Mouse (Mus musculus): ENCODE results near the gene Tmed9. TPM values are rescaled to one million over a fixed set of nuclear protein-coding genes. Genes with fewer than 3 reads are reported as not detected.
"Not testable (repeated sequence)": the region's sequence is repeated elsewhere in the genome, so short reads cannot be mapped to it uniquely, and the experiment has no call there.

Gene Tmed9
- polyA plus RNA-seq, 1 experiment from 2014 or later, result 98.0 TPM

GRCm38 (mm10) chr13:55622649-55623541 lies 49.4 kb downstream of the Tmed9 start, which contains the start of gene Caml:
Gene Caml (plus strand): TSS chr13:55623005.
- Histone ChIP-seq H3K9ac (peak within 1 kb of the TSS; percentile 91), H3K4me1 (replicated peaks) (peaks cover 40% of the 10 kb centered on the region), H3K4me3 (peak within 1 kb of the TSS; percentile 92), H3K36me3 (peaks cover 12% of the 10 kb centered on the region; the same call in 1 of the 2 replicates), H3K27me3 (no peaks in the 10 kb centered on the region), H3K4me2 (peak within 1 kb of the TSS; percentile 66), H3K27ac (replicated peaks) (peak within 1 kb of the TSS; percentile 93), H3K9me3 (no peaks in the 10 kb centered on the region)
- WGBS, result under 1% methylated on average over 59 of the region's 59 CpGs
- ATAC-seq (ENCODE audit: low FRiP score, low read depth), result peak; percentile 98

- Histone ChIP-seq H3K4me3 (peak within 1 kb of the TSS; percentile 100), H3K27ac (replicated peaks) (peak within 1 kb of the TSS; percentile 83), H3K27me3 (no peaks in the 10 kb centered on the region), H3K9me3 (no peaks in the 10 kb centered on the region), H3K36me3 (peaks cover 49% of the 10 kb centered on the region), H3K4me1 (replicated peaks) (peaks cover 20% of the 10 kb centered on the region), H3K9ac (peak within 1 kb of the TSS; percentile 92), H3K4me2 (peak within 1 kb of the TSS; percentile 88)
- 6% methylated on average over 30 of the region's 30 CpGs for WGBS
- peak; percentile 92 for ATAC-seq (ENCODE audit: low FRiP score, low read depth)
These were observed 61.2 kb downstream of the Tmed9 start, which contains the start of gene Ddx46 for GRCm38 (mm10) chr13:55634639-55635127. Gene Ddx46 (plus strand): TSS chr13:55635027.

- peak; percentile 59 for ATAC-seq (ENCODE audit: low FRiP score, low read depth)
- H3K27ac ChIP-seq (replicated peaks), result peak overlapping the region; percentile 83
- peaks cover 20% of the 10 kb centered on the region for H3K4me1 ChIP-seq (replicated peaks)
- H3K27me3 ChIP-seq, result no peaks in the 10 kb centered on the region
- peak overlapping the region; percentile 92 for H3K9ac ChIP-seq
- no peaks in the 10 kb centered on the region for H3K9me3 ChIP-seq
- H3K4me2 ChIP-seq, result peak overlapping the region; percentile 88
- WGBS, result under 1% methylated on average over 36 of the region's 40 CpGs
- peaks cover 50% of the 10 kb centered on the region for H3K36me3 ChIP-seq
- peak overlapping the region; percentile 100 for H3K4me3 ChIP-seq
These were observed 61.6 kb downstream of the Tmed9 start for GRCm38 (mm10) chr13:55635146-55635571.

GRCm38 (mm10) chr13:55636185-55636983 lies 62.9 kb downstream of the Tmed9 start:
- H3K4me3 ChIP-seq, result peak overlapping the region; percentile 100
- no peaks in the 10 kb centered on the region for H3K27me3 ChIP-seq
- peaks cover 20% of the 10 kb centered on the region for H3K4me1 ChIP-seq (replicated peaks)
- WGBS, result 93% methylated on average over 14 of the region's 14 CpGs
- H3K27ac ChIP-seq (replicated peaks), result no peak overlapping the region
- no peak overlapping the region for H3K9ac ChIP-seq
- peak overlapping the region; percentile 88; the same call in 1 of the 2 replicates for H3K4me2 ChIP-seq
- peaks cover 45% of the 10 kb centered on the region for H3K36me3 ChIP-seq
- no peak for ATAC-seq (ENCODE audit: low FRiP score, low read depth)
- H3K9me3 ChIP-seq, result no peaks in the 10 kb centered on the region

GRCm38 (mm10) chr13:55640480-55640879 lies 66.9 kb downstream of the Tmed9 start:
- not testable (repeated sequence) for H3K9ac ChIP-seq; H3K4me3 ChIP-seq; H3K4me2 ChIP-seq; ATAC-seq (ENCODE audit: low FRiP score, low read depth); H3K27me3 ChIP-seq; H3K9me3 ChIP-seq; H3K27ac ChIP-seq (replicated peaks)
- WGBS, result 44% methylated on average over 8 of the region's 8 CpGs
- Histone ChIP-seq H3K4me1 (replicated peaks) (peaks cover 12% of the 10 kb centered on the region), H3K36me3 (peaks cover 39% of the 10 kb centered on the region)

GRCm38 (mm10) chr13:55644525-55644924 lies 71.0 kb downstream of the Tmed9 start:
- Histone ChIP-seq H3K27ac (replicated peaks) (no peak overlapping the region), H3K9ac (no peak overlapping the region), H3K9me3 (no peaks in the 10 kb centered on the region), H3K4me1 (replicated peaks) (no peaks in the 10 kb centered on the region), H3K27me3 (no peaks in the 10 kb centered on the region), H3K4me2 (no peak overlapping the region), H3K4me3 (no peak overlapping the region), H3K36me3 (peaks cover 65% of the 10 kb centered on the region)
- no peak for ATAC-seq (ENCODE audit: low FRiP score, low read depth)
- 82% methylated on average over 2 of the region's 2 CpGs for WGBS

Other genes with a start within 250 kb of the Tmed9 start
- gene Mxd3, start 243.9 kb upstream of the Tmed9 start, polyA plus RNA-seq (2015; fragmentation: Nextera tagmentation; extraction: Ambion mirVana), result 11.3 and 14.4 TPM in 2 replicates
- gene Lman2, start 210.9 kb upstream of the Tmed9 start, polyA plus RNA-seq (2015; fragmentation: Nextera tagmentation; extraction: Ambion mirVana), result 49.5 and 50.1 TPM in 2 replicates
- 0.29 and 0.41 TPM in 2 replicates for gene Rgs14, start 204.0 kb upstream of the Tmed9 start, polyA plus RNA-seq (2015; fragmentation: Nextera tagmentation; extraction: Ambion mirVana)
- gene Slc34a1, start 175.5 kb upstream of the Tmed9 start, polyA plus RNA-seq (2015; fragmentation: Nextera tagmentation; extraction: Ambion mirVana), result 0.04 and 0.17 TPM in 2 replicates
- gene Pfn3, start 158.5 kb upstream of the Tmed9 start, polyA plus RNA-seq (2015; fragmentation: Nextera tagmentation; extraction: Ambion mirVana), result 0.72 and 1.1 TPM in 2 replicates
- gene F12, start 146.9 kb upstream of the Tmed9 start, polyA plus RNA-seq (2015; fragmentation: Nextera tagmentation; extraction: Ambion mirVana), result 0.17 and 0.66 TPM in 2 replicates
- gene Grk6, start 128.7 kb upstream of the Tmed9 start, polyA plus RNA-seq (2015; fragmentation: Nextera tagmentation; extraction: Ambion mirVana), result 38.2 and 40.7 TPM in 2 replicates
- 4.6 and 5.1 TPM in 2 replicates for gene Prr7, start 109.5 kb upstream of the Tmed9 start, polyA plus RNA-seq (2015; fragmentation: Nextera tagmentation; extraction: Ambion mirVana)
- gene Dbn1, start 85.6 kb upstream of the Tmed9 start, polyA plus RNA-seq (2015; fragmentation: Nextera tagmentation; extraction: Ambion mirVana), result 498 and 572 TPM in 2 replicates
- 158 and 171 TPM in 2 replicates for gene Pdlim7, start 60.1 kb upstream of the Tmed9 start, polyA plus RNA-seq (2015; fragmentation: Nextera tagmentation; extraction: Ambion mirVana)
- 5.2 and 5.3 TPM in 2 replicates for gene Dok3, start 44.4 kb upstream of the Tmed9 start, polyA plus RNA-seq (2015; fragmentation: Nextera tagmentation; extraction: Ambion mirVana)
- 54.5 and 58.8 TPM in 2 replicates for gene Ddx41, start 37.1 kb upstream of the Tmed9 start, polyA plus RNA-seq (2015; fragmentation: Nextera tagmentation; extraction: Ambion mirVana)
- gene Fam193b, start 2.6 kb upstream of the Tmed9 start, polyA plus RNA-seq (2015; fragmentation: Nextera tagmentation; extraction: Ambion mirVana), result 52.9 and 54.8 TPM in 2 replicates
- gene B4galt7, start 26.2 kb downstream of the Tmed9 start, polyA plus RNA-seq (2015; fragmentation: Nextera tagmentation; extraction: Ambion mirVana), result 44.8 and 46.0 TPM in 2 replicates
- gene Caml, start 49.3 kb downstream of the Tmed9 start, polyA plus RNA-seq (2015; fragmentation: Nextera tagmentation; extraction: Ambion mirVana), result 98.6 and 103 TPM in 2 replicates
- gene Ddx46, start 61.3 kb downstream of the Tmed9 start, polyA plus RNA-seq (2015; fragmentation: Nextera tagmentation; extraction: Ambion mirVana), result 23.9 and 24.1 TPM in 2 replicates
- 74.1 and 76.9 TPM in 2 replicates for gene B230219D22Rik, start 119.4 kb downstream of the Tmed9 start, polyA plus RNA-seq (2015; fragmentation: Nextera tagmentation; extraction: Ambion mirVana)
- gene Txndc15, start 140.9 kb downstream of the Tmed9 start, polyA plus RNA-seq (2015; fragmentation: Nextera tagmentation; extraction: Ambion mirVana), result 136 and 142 TPM in 2 replicates
- 22.5 and 27.3 TPM in 2 replicates for gene Pcbd2, start 153.6 kb downstream of the Tmed9 start, polyA plus RNA-seq (2015; fragmentation: Nextera tagmentation; extraction: Ambion mirVana)
- 0.12 TPM in 1 of 2 replicates, not detected in the other for gene Catsper3, start 210.8 kb downstream of the Tmed9 start, polyA plus RNA-seq (2015; fragmentation: Nextera tagmentation; extraction: Ambion mirVana)

All from hindbrain, embryonic 15.5 days (tissue).